Mouse (Mus musculus): ENCODE measurements around the gene Zfand3. TPM values are rescaled to one million over a fixed set of nuclear protein-coding genes. Genes with fewer than 3 reads are reported as not detected.

The Zfand3 gene
- 49.9 and 66.9 TPM in 2 replicates for polyA plus RNA-seq (2014; fragmentation: Nextera tagmentation; extraction: Ambion mirVana)

DNA sequence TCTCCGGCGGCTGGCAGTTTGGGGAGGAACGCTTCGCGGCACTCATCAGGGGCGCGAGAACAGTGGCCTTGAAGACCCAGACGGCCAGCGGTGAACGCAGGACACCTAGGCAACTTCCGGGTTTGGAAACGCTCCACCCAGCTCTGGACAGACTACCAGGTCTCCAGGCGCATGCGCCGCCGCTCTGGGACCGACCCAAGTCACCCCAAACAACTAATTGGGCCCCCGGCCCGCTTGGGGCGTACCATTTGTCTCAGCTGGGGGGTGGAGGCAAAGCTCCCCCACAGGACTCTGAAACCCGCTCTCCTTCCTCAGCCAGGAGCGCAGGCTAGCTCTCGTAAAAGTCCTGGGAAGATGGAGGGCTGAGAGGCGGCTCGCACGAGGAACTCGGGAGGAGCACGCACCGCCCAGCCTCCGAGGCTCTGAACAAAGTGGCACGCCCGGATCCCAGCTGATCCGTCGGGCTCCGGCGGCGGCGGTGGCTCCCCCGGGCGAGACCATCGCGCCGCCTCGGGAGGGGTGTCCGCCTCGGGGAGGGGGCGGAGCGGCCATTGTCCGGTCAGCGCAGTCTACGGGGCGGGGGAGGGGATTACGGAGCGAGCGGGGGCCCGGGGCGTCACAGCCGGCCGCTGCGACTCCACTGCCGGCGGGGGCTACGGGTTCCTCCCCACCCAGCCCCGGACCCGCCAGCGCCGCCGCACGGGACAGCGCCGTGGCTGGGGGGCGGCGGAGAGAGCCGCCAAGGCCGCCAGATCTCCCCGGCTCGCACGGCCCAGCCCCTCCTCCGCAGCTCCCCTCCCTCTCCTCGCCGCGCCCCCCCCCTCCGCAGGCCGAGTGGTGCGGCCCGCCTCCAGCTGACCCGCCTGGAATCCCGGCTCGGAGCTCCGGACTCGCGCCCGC lies at the start of gene Zfand3:
Gene Zfand3 (plus strand): TSS at position 531 of the 900 bp plus-strand sequence.
- H3K4me2 ChIP-seq (ENCODE audit: low read length): peak within 1 kb of the TSS; percentile 68
- H3K4me1 ChIP-seq (ENCODE audit: control insufficient read depth, insufficient read depth, low read length): peaks cover 35% of the 10 kb centered on the region
- H3K27me3 ChIP-seq (ENCODE audit: control insufficient read depth, insufficient read depth, low read length): no peaks in the 10 kb centered on the region
- H3K4me3 ChIP-seq (replicated peaks; ENCODE audit: low read depth, low read length): peak within 1 kb of the TSS; percentile 89
- peak within 1 kb of the TSS; percentile 99 for H3K9ac ChIP-seq (replicated peaks; ENCODE audit: low read length)
- ATAC-seq (ENCODE audit: low FRiP score, low TSS enrichment) (peak; percentile 94), DNase-seq (peak; percentile 96)
- peak within 1 kb of the TSS; percentile 99 for H3K27ac ChIP-seq (replicated peaks; ENCODE audit: low read depth, low read length)
- no peaks in the 10 kb centered on the region for H3K9me3 ChIP-seq (ENCODE audit: control insufficient read depth, low read length)
- H3K36me3 ChIP-seq (ENCODE audit: control insufficient read depth, insufficient read depth, low read length): no peaks in the 10 kb centered on the region
- WGBS: under 1% methylated on average over 77 of the region's 93 CpGs

DNA sequence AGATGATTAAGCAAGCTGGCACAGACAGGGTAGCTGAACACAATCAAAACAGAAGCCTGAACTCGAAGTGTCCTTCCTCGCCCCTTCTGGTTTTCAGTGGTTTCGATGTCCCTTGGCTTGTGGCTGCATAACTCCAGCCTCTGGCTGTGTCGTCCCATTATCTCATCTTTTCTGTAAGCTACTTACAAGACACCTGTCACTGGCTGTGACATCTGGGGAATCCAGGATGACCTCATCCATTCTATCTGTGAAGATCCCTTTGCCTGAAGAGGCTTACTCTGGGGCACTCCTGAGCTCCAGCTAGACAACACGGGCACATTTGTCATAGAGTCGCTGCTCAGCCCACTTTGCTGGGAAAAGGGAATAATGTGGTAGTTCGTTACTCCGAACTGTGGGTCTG lies 48.7 kb upstream of the Zfand3 start:
- H3K4me1 ChIP-seq (ENCODE audit: control insufficient read depth, insufficient read depth, low read length): no peaks in the 10 kb centered on the region
- peaks cover 4% of the 10 kb centered on the region; the same call in 1 of the 2 replicates for H3K9me3 ChIP-seq (ENCODE audit: control insufficient read depth, low read length)
- 56% methylated on average over 8 of the region's 8 CpGs for WGBS
- no peaks in the 10 kb centered on the region for H3K27me3 ChIP-seq (ENCODE audit: control insufficient read depth, insufficient read depth, low read length)
- H3K4me2 ChIP-seq (ENCODE audit: low read length): no peak overlapping the region
- ATAC-seq (ENCODE audit: low FRiP score, low TSS enrichment) (no peak), DNase-seq (no peak)
- no peak overlapping the region for H3K9ac ChIP-seq (replicated peaks; ENCODE audit: low read length)
- no peak overlapping the region for H3K4me3 ChIP-seq (replicated peaks; ENCODE audit: low read depth, low read length)
- no peaks in the 10 kb centered on the region for H3K36me3 ChIP-seq (ENCODE audit: control insufficient read depth, insufficient read depth, low read length)
- no peak overlapping the region for H3K27ac ChIP-seq (replicated peaks; ENCODE audit: low read depth, low read length)

DNA sequence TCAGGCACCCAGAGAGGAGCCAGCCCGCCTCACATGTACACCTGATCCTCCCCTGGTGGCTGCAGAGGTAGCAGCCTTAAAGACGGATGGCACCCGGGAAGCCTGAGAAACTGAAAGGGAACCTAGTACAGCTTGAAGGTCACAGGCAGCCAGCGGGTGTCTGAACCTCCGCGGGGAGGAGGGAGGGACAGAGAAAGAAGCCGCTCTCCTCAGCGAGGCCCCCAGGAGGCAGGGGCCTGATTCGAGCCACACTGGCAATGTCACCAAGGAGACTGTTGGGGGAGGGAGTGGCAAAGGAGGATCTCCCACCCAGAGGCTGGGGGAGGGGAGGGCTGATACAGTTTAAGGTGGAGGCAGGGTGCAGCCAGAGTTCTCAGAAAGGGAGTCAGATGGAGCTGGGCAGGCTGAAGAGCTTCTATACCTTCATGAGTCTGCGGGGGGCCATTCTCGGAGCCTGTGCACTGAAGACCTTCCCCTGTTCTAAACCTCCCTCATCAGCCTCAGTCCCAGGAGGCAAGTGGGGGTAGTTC lies 40.7 kb upstream of the Zfand3 start:
- Histone ChIP-seq H3K4me2 (ENCODE audit: low read length) (peak overlapping the region; percentile 17), H3K9ac (replicated peaks; ENCODE audit: low read length) (0 out of 2 replicates have a peak overlapping the region, but pooled peaks have one; percentile 23), H3K27ac (replicated peaks; ENCODE audit: low read depth, low read length) (no peak overlapping the region), H3K36me3 (ENCODE audit: control insufficient read depth, insufficient read depth, low read length) (no peaks in the 10 kb centered on the region), H3K27me3 (ENCODE audit: control insufficient read depth, insufficient read depth, low read length) (no peaks in the 10 kb centered on the region), H3K4me1 (ENCODE audit: control insufficient read depth, insufficient read depth, low read length) (peaks cover 27% of the 10 kb centered on the region), H3K9me3 (ENCODE audit: control insufficient read depth, low read length) (no peaks in the 10 kb centered on the region), H3K4me3 (replicated peaks; ENCODE audit: low read depth, low read length) (no peak overlapping the region)
- DNase-seq (peak; percentile 42), ATAC-seq (ENCODE audit: low FRiP score, low TSS enrichment) (no peak)
- 3% methylated on average over 11 of the region's 11 CpGs for WGBS

DNA sequence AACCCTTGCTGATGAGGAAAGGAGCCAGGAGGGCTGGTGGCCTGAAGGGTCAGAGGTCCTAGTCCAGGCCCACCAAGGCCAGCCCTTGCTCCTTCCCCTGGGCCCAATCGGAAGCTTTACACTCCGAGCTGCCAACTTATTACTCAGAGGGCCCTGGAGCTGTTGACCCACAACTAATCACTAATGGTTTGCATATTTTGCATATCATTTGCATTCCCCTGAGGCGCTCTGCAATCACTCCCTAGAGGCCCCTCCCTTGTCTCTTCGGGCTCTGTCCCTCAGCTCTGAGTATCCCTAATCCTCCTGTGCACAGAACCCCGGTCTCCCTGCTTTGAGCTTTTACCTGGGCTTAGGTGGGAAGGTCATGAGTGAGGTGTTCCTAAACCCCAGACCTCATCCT lies 39.0 kb upstream of the Zfand3 start:
- H3K27ac ChIP-seq (replicated peaks; ENCODE audit: low read depth, low read length): no peak overlapping the region
- H3K36me3 ChIP-seq (ENCODE audit: control insufficient read depth, insufficient read depth, low read length): no peaks in the 10 kb centered on the region
- H3K9me3 ChIP-seq (ENCODE audit: control insufficient read depth, low read length): no peaks in the 10 kb centered on the region
- WGBS: 11% methylated on average over 5 of the region's 5 CpGs
- ATAC-seq (ENCODE audit: low FRiP score, low TSS enrichment) (no peak), DNase-seq (peak; percentile 53)
- H3K9ac ChIP-seq (replicated peaks; ENCODE audit: low read length): no peak overlapping the region
- H3K27me3 ChIP-seq (ENCODE audit: control insufficient read depth, insufficient read depth, low read length): no peaks in the 10 kb centered on the region
- H3K4me3 ChIP-seq (replicated peaks; ENCODE audit: low read depth, low read length): no peak overlapping the region
- H3K4me2 ChIP-seq (ENCODE audit: low read length): no peak overlapping the region
- H3K4me1 ChIP-seq (ENCODE audit: control insufficient read depth, insufficient read depth, low read length): peaks cover 32% of the 10 kb centered on the region

DNA sequence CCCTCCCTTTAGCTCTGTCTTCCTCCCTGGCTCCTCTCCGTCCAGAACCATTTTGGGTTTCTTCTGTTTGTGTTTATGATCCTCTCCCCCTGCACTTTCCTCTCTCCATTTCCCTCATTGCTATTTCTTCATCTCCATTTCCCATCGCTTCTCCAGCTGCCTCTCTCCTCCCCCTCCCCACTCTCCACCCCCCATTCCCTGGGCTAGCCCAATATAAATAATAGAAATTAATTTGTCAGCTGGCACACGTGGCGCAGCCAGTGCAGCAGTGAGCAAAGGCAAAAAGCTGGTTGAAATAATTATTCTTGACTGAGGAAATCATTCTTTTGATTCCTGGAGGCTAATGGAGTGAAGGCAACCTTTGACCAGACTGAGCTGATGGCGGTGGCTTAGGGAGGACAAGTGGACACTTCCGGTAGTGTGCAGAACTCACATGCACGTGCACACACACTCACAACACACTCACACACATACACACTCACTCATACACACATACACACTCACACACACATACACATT lies 34.4 kb upstream of the Zfand3 start, which contains the start of gene Mdga1:
Gene Mdga1 (minus strand): TSS at position 51 of the 519 bp plus-strand sequence.
- DNase-seq (no peak), ATAC-seq (ENCODE audit: low FRiP score, low TSS enrichment) (no peak)
- Histone ChIP-seq H3K36me3 (ENCODE audit: control insufficient read depth, insufficient read depth, low read length) (no peaks in the 10 kb centered on the region), H3K4me1 (ENCODE audit: control insufficient read depth, insufficient read depth, low read length) (peaks cover 17% of the 10 kb centered on the region), H3K27ac (replicated peaks; ENCODE audit: low read depth, low read length) (no peak within 1 kb of the TSS), H3K4me2 (ENCODE audit: low read length) (no peak within 1 kb of the TSS), H3K27me3 (ENCODE audit: control insufficient read depth, insufficient read depth, low read length) (no peaks in the 10 kb centered on the region), H3K9me3 (ENCODE audit: control insufficient read depth, low read length) (no peaks in the 10 kb centered on the region), H3K9ac (replicated peaks; ENCODE audit: low read length) (no peak within 1 kb of the TSS), H3K4me3 (replicated peaks; ENCODE audit: low read depth, low read length) (no peak within 1 kb of the TSS)
- 59% methylated on average over 7 of the region's 7 CpGs for WGBS

DNA sequence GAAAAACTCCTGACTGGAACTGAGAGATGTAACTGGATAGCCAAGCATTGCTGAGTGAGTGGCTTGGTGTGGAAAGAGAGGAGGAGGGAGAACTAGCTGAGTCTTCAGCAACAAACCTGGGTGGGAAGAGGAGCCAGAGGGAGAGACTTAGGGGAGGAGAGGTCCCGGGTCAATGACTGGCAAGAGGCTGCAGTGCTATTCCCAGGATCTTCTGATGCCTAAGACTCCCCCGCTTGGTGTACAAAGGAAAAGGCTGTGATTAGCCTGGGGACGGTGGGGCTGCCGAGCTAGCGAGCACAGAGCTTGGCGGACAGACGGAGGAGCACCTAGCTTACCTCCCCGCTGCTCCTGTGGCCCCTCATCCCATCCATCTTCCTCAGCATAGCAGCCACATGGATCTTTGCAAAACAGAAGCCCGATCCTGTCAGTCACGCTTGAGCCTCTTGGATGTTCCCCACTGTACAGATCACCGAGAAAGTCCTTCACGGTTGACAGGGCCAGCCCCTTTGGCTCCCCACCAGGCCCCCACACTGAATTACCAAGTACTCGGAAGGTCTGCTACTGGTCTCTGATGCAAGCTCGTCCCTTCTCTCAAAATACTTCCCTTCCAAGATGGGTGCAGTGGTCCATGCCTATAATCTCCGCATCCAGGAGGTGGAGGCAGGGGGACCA lies 32.6 kb upstream of the Zfand3 start:
- Histone ChIP-seq H3K27me3 (ENCODE audit: control insufficient read depth, insufficient read depth, low read length) (no peaks in the 10 kb centered on the region), H3K4me2 (ENCODE audit: low read length) (no peak overlapping the region), H3K36me3 (ENCODE audit: control insufficient read depth, insufficient read depth, low read length) (no peaks in the 10 kb centered on the region), H3K27ac (replicated peaks; ENCODE audit: low read depth, low read length) (no peak overlapping the region), H3K9me3 (ENCODE audit: control insufficient read depth, low read length) (no peaks in the 10 kb centered on the region), H3K4me1 (ENCODE audit: control insufficient read depth, insufficient read depth, low read length) (peaks cover 10% of the 10 kb centered on the region; the same call in 1 of the 2 replicates), H3K9ac (replicated peaks; ENCODE audit: low read length) (no peak overlapping the region), H3K4me3 (replicated peaks; ENCODE audit: low read depth, low read length) (no peak overlapping the region)
- DNase-seq (no peak), ATAC-seq (ENCODE audit: low FRiP score, low TSS enrichment) (no peak)
- WGBS: 16% methylated on average over 15 of the region's 15 CpGs

DNA sequence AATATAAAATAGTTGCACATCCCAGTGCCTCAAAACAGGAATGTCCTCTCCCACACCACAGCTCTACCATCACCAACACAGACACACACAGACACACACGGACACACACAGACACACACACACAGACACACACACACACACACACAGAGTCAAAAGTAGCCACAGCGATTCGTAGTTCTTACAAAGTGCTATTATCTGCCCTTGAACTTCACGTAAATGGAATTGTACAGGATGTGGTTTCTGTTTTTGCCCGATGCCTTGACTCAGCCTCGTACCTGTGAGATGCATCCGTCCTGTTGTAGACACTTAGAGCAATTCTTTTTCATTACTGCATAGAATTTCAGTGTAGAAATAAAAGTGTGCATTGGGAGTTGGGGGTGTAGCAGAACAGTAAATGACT lies 31.3 kb upstream of the Zfand3 start:
- Histone ChIP-seq H3K9ac (replicated peaks; ENCODE audit: low read length) (no peak overlapping the region), H3K9me3 (ENCODE audit: control insufficient read depth, low read length) (no peaks in the 10 kb centered on the region), H3K27ac (replicated peaks; ENCODE audit: low read depth, low read length) (no peak overlapping the region), H3K4me2 (ENCODE audit: low read length) (no peak overlapping the region), H3K36me3 (ENCODE audit: control insufficient read depth, insufficient read depth, low read length) (no peaks in the 10 kb centered on the region), H3K4me1 (ENCODE audit: control insufficient read depth, insufficient read depth, low read length) (peaks cover 10% of the 10 kb centered on the region; the same call in 1 of the 2 replicates), H3K4me3 (replicated peaks; ENCODE audit: low read depth, low read length) (no peak overlapping the region), H3K27me3 (ENCODE audit: control insufficient read depth, insufficient read depth, low read length) (no peaks in the 10 kb centered on the region)
- no peak for DNase-seq
- ATAC-seq (ENCODE audit: low FRiP score, low TSS enrichment): no peak
- 94% methylated on average over 7 of the region's 7 CpGs for WGBS

DNA sequence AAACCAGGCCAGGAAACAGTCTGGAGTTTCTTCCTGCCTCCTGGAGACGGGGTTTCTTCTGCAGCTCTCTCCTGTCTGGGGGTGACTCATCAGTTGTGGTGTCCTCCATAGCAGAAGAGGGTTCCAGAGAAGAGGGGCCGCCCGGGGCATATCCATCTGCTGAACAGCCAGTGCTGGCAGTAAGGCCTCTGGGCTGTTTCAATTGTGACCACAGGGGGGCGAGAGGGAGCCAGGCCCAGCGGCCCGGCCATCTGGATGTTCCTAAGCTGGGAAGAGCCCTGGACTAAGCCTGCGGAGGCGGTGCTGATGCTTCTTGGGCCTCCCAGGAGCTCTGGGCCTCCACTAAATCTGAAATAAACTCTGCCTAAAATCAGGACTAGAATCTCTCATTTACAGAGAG lies 28.8 kb upstream of the Zfand3 start:
- H3K9ac ChIP-seq (replicated peaks; ENCODE audit: low read length): no peak overlapping the region
- ATAC-seq (ENCODE audit: low FRiP score, low TSS enrichment): no peak

More for the DNA sequence above, 28.8 kb upstream of the Zfand3 start:
- 0 out of 2 replicates have a peak, but pooled peaks cover 5% of the 10 kb centered on the region for H3K4me1 ChIP-seq (ENCODE audit: control insufficient read depth, insufficient read depth, low read length)
- no peak overlapping the region for H3K4me3 ChIP-seq (replicated peaks; ENCODE audit: low read depth, low read length)
- WGBS: 6% methylated on average over 8 of the region's 8 CpGs
- H3K27ac ChIP-seq (replicated peaks; ENCODE audit: low read depth, low read length): no peak overlapping the region
- H3K4me2 ChIP-seq (ENCODE audit: low read length): no peak overlapping the region
- no peaks in the 10 kb centered on the region for H3K27me3 ChIP-seq (ENCODE audit: control insufficient read depth, insufficient read depth, low read length)
- H3K36me3 ChIP-seq (ENCODE audit: control insufficient read depth, insufficient read depth, low read length): no peaks in the 10 kb centered on the region
- peak; percentile 90 for DNase-seq
- H3K9me3 ChIP-seq (ENCODE audit: control insufficient read depth, low read length): no peaks in the 10 kb centered on the region

Measured in midbrain, embryonic 14.5 days (tissue).